8 mouse cellular contexts compared by ENCODE assay signal in the genomic region with DNA sequence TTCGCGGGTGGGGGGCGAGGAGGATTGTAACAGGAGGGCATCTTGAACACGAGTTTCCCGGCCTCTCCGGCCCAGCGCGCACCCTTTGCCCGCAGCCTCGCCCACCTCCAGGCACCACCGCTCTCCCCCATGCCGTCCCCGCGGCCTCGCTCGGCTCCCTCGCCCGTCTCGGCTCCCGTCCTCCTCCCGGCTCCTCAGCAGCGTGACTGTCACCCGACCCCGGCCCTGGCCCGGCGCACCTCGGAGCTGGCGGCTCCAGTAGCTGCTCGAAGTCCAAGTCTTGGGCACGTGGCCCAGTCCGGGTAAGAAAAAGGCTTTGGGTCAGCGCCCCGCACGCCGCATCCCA. TPM values are rescaled to one million over a fixed set of nuclear protein-coding genes. Genes with fewer than 3 reads are reported as not detected.
A peak's percentile ranks its signal among the peaks of the same experiment; 100 is the strongest.
DNase-seq lines count a peak whose midpoint lies in the region; ATAC-seq and TF ChIP-seq lines count a peak whose summit lies in the region.

No protein-coding gene starts in this region.

- in situ Hi-C loops in ES-E14 (cut with MboI; ENCODE audit: low sequenced_read_pairs in 2 of 2, unreplicated experiment in 2 of 2): no loop called here

- peak; percentile 71 for ATAC-seq in heart, embryonic 12.5 days (ENCODE audit: insufficient number of reproducible peaks, low FRiP score)
- peak; percentile 59 for ATAC-seq in granulocyte monocyte progenitor cell, adult 5-6 weeks (replicated peaks; ENCODE audit: poor library complexity, severe bottlenecking)

- H3K9me3 ChIP-seq in heart, embryonic 12.5 days (replicated peaks): no peaks in the 10 kb centered on the region
- H3K9me3 ChIP-seq in ES-E14 (ENCODE audit: control insufficient read depth, insufficient read depth, low read depth, low read length): no peaks in the 10 kb centered on the region
- no peaks in the 10 kb centered on the region for H3K9me3 ChIP-seq in megakaryocyte, embryonic 14.5 days

- no peaks in the 10 kb centered on the region for H3K27me3 ChIP-seq in heart, embryonic 12.5 days (replicated peaks)
- peaks cover 2% of the 10 kb centered on the region for H3K27me3 ChIP-seq in megakaryocyte, embryonic 14.5 days (replicated peaks)

- no peak for DNase-seq in heart, adult 8-10 months (ENCODE audit: low spot score)
- DNase-seq in ES-E14 (ENCODE audit: low read depth, low spot score): no peak
- DNase-seq in adrenal gland, postnatal 36 days: no peak
- DNase-seq in testis, postnatal 14 days (ENCODE audit: low spot score): no peak
- DNase-seq in cerebellum, postnatal 4 days (ENCODE audit: low spot score in 2 of 2): no peak

- peak overlapping the region; percentile 96 for H3K9ac ChIP-seq in heart, embryonic 12.5 days
- H3K9ac ChIP-seq in ES-E14 (ENCODE audit: insufficient read depth, low read depth, low read length, poor library complexity, severe bottlenecking): peak overlapping the region; percentile 96

- under 1% methylated on average over 35 of the region's 35 CpGs for whole genome bisulfite sequencing in heart, embryonic 12.5 days

- H3K27ac ChIP-seq in heart, embryonic 12.5 days (ENCODE audit: poor library complexity, severe bottlenecking): peak overlapping the region; percentile 95
- H3K27ac ChIP-seq in ES-E14 (ENCODE audit: insufficient read depth, low read depth, low read length, poor library complexity, severe bottlenecking): 0 out of 2 replicates have a peak overlapping the region, but pooled peaks have one; percentile 45

- H3K36me3 ChIP-seq in heart, embryonic 12.5 days: peaks cover 27% of the 10 kb centered on the region
- peaks cover 11% of the 10 kb centered on the region for H3K36me3 ChIP-seq in ES-E14 (ENCODE audit: control insufficient read depth, insufficient read depth, low read length, poor library complexity, severe bottlenecking)
- peaks cover 27% of the 10 kb centered on the region for H3K36me3 ChIP-seq in megakaryocyte, embryonic 14.5 days (replicated peaks; ENCODE audit: low read length)

- H3K4me3 ChIP-seq in heart, embryonic 12.5 days: peak overlapping the region; percentile 89
- peak overlapping the region; percentile 75 to 92 for H3K4me3 ChIP-seq in ES-E14 (ENCODE audit: insufficient read depth in 1 of 2, low read depth in 1 of 2, low read length in 2 of 2, poor library complexity in 1 of 2, severe bottlenecking in 1 of 2)
- H3K4me3 ChIP-seq in megakaryocyte, embryonic 14.5 days (replicated peaks): peak overlapping the region; percentile 98

- H3K4me1 ChIP-seq in heart, embryonic 12.5 days (replicated peaks): peaks cover 14% of the 10 kb centered on the region
- peaks cover 2 to 9% of the 10 kb centered on the region in 2 experiments; a peak in 2 of 4 replicates for H3K4me1 ChIP-seq in ES-E14 (ENCODE audit: control insufficient read depth in 2 of 2, insufficient read depth in 2 of 2, low read length in 2 of 2, poor library complexity in 1 of 2)
- H3K4me1 ChIP-seq in megakaryocyte, embryonic 14.5 days: peaks cover 22% of the 10 kb centered on the region

- peak overlapping the region; percentile 92 for H3K4me2 ChIP-seq in heart, embryonic 12.5 days

TF ChIP-seq in ES-E14, 5 proteins besides CTCF, POLR2A, EP300 and RAD21:
- TF ChIP-seq CHD2 (IDR thresholded peaks at IDR 0.05; ENCODE audit: low read depth, low read length): no peak
- no peak for TF ChIP-seq MAFK (IDR thresholded peaks at IDR 0.05; ENCODE audit: insufficient read depth, low read depth, low read length)
- TF ChIP-seq HCFC1 (IDR thresholded peaks at IDR 0.05; ENCODE audit: borderline replicate concordance, insufficient read depth, low read length): no peak
- no peak for TF ChIP-seq ZC3H11A (IDR thresholded peaks at IDR 0.05; ENCODE audit: borderline replicate concordance, low read depth, low read length)
- no peak for TF ChIP-seq ZNF384 (IDR thresholded peaks at IDR 0.05; ENCODE audit: low read depth, low read length)

RNA-seq across cellular contexts. Expression of gene 2310057M21Rik, which starts 0.3 kb away (rescaled TPM):
- 17.7 and 20.3 TPM in 2 replicates for polyA plus RNA-seq in heart, embryonic 12.5 days (2016; fragmentation: Nextera tagmentation; extraction: Ambion mirVana)
- 10 to 100 TPM; 11.8 to 19.8 (median 12.8) TPM for total RNA-seq in heart, adult 8-10 months (2022)
- 14.3 and 23.1 TPM in 2 replicates for total RNA-seq in ES-E14 (2012; rRNA removed)
- 8.5 and 9.2 TPM in 2 replicates for total RNA-seq in granulocyte monocyte progenitor cell, adult 5-6 weeks (2014; fragmentation: Nextera tagmentation)
- 4.4 and 6.2 TPM in 2 replicates for total RNA-seq in granulocyte monocyte progenitor cell, adult 5-6 weeks (2017)
- 3.2 and 15.5 TPM in 2 replicates for polyA plus RNA-seq in megakaryocyte, embryonic 14.5 days (2012; ENCODE audit: insufficient read depth, low replicate concordance)
- 10 to 100 TPM; 12.0 to 16.8 TPM for total RNA-seq in adrenal gland, postnatal 36 days (2021)

RNA-seq across cellular contexts. Expression of gene Pstk, which starts 8.7 kb away (rescaled TPM):
- 86.6 and 96.7 TPM in 2 replicates for polyA plus RNA-seq in heart, embryonic 12.5 days (2016; fragmentation: Nextera tagmentation; extraction: Ambion mirVana)
- 10 to 100 TPM; 36.8 to 58.2 (median 47.5) TPM for total RNA-seq in heart, adult 8-10 months (2022)
- 44.5 and 50.6 TPM in 2 replicates for total RNA-seq in ES-E14 (2012; rRNA removed)
- total RNA-seq in granulocyte monocyte progenitor cell, adult 5-6 weeks (2014; fragmentation: Nextera tagmentation): 13.4 and 20.3 TPM in 2 replicates
- 23.1 and 25.4 TPM in 2 replicates for total RNA-seq in granulocyte monocyte progenitor cell, adult 5-6 weeks (2017)
- polyA plus RNA-seq in megakaryocyte, embryonic 14.5 days (2012; ENCODE audit: insufficient read depth, low replicate concordance): 30.3 and 33.6 TPM in 2 replicates
- total RNA-seq in adrenal gland, postnatal 36 days (2021): 10 to 100 TPM; 19.8 to 21.1 TPM

RNA-seq across cellular contexts. Expression of gene Fam24a, which starts 28.6 kb away (rescaled TPM):
- polyA plus RNA-seq in heart, embryonic 12.5 days (2016; fragmentation: Nextera tagmentation; extraction: Ambion mirVana): not detected in 2 replicates
- total RNA-seq in heart, adult 8-10 months (2022): not detected
- total RNA-seq in ES-E14 (2012; rRNA removed): not detected in 2 replicates
- not detected in 2 replicates for total RNA-seq in granulocyte monocyte progenitor cell, adult 5-6 weeks (2014; fragmentation: Nextera tagmentation)
- total RNA-seq in granulocyte monocyte progenitor cell, adult 5-6 weeks (2017): not detected in 2 replicates
- polyA plus RNA-seq in megakaryocyte, embryonic 14.5 days (2012; ENCODE audit: insufficient read depth, low replicate concordance): not detected in 2 replicates
- not detected for total RNA-seq in adrenal gland, postnatal 36 days (2021)

RNA-seq across cellular contexts. Expression of gene Fam24b, which starts 32.9 kb away (rescaled TPM):
- not detected in 2 replicates for polyA plus RNA-seq in heart, embryonic 12.5 days (2016; fragmentation: Nextera tagmentation; extraction: Ambion mirVana)
- not detected for total RNA-seq in heart, adult 8-10 months (2022)
- not detected in 2 replicates for total RNA-seq in ES-E14 (2012; rRNA removed)
- not detected in 2 replicates for total RNA-seq in granulocyte monocyte progenitor cell, adult 5-6 weeks (2014; fragmentation: Nextera tagmentation)
- total RNA-seq in granulocyte monocyte progenitor cell, adult 5-6 weeks (2017): not detected in 2 replicates
- not detected in 2 replicates for polyA plus RNA-seq in megakaryocyte, embryonic 14.5 days (2012; ENCODE audit: insufficient read depth, low replicate concordance)
- not detected for total RNA-seq in adrenal gland, postnatal 36 days (2021)

RNA-seq across cellular contexts. Expression of gene Cuzd1, which starts 40.1 kb away (rescaled TPM):
- 0.62 and 0.91 TPM in 2 replicates for polyA plus RNA-seq in heart, embryonic 12.5 days (2016; fragmentation: Nextera tagmentation; extraction: Ambion mirVana)
- total RNA-seq in heart, adult 8-10 months (2022): under 1 TPM; 0.32 to 0.88 (median 0.55) TPM
- total RNA-seq in ES-E14 (2012; rRNA removed): 0.16 and 0.71 TPM in 2 replicates
- total RNA-seq in granulocyte monocyte progenitor cell, adult 5-6 weeks (2014; fragmentation: Nextera tagmentation): not detected in 2 replicates
- not detected in 2 replicates for total RNA-seq in granulocyte monocyte progenitor cell, adult 5-6 weeks (2017)
- not detected in 2 replicates for polyA plus RNA-seq in megakaryocyte, embryonic 14.5 days (2012; ENCODE audit: insufficient read depth, low replicate concordance)
- not detected for total RNA-seq in adrenal gland, postnatal 36 days (2021)
